Mouse (Mus musculus): ENCODE results near the gene Ephx1.
"Not testable (repeated sequence)": the region's sequence is repeated elsewhere in the genome, so short reads cannot be mapped to it uniquely, and the experiment has no call there.

Ephx1 gene

GRCm38 (mm10) chr1:180938781-180939180 is 81.9 kb downstream of the Ephx1 start:
- not testable (repeated sequence) for DNase-seq (ENCODE audit: low spot score in 2 of 2)

- DNase-seq (ENCODE audit: low spot score in 2 of 2), result not testable (repeated sequence)
Measured at GRCm38 (mm10) chr1:180937631-180938030, 83.1 kb downstream of the Ephx1 start.

DNA sequence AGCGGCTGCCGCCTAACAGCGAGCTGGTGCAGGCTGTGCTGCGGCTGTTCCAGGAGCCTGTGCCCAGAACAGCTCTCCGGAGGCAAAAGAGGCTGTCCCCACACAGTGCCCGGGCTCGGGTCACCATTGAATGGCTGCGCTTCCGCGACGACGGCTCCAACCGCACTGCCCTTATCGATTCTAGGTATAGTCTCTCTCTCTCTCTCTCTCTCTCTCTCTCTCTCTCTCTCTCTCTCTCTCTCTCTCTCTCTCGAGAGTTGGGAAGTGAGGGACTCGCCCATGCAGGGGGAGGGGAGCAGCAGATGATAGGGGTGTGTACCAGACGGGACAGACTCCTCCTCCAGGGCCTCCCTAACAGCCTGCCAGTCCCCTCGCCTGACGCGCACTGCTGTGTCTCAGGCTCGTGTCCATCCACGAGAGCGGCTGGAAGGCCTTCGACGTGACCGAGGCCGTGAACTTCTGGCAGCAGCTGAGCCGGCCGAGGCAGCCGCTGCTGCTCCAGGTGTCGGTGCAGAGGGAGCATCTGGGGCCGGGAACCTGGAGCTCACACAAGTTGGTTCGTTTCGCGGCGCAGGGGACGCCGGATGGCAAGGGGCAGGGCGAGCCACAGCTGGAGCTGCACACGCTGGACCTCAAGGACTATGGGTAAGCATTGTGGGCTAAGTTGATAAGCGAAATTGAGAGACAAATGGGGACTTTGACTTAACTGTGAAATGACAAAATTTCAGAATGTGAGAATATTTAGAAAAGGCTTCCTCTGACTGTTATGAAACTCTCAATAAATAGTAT is 83.9 kb downstream of the Ephx1 start:
- peak in 1 of 2 experiments; percentile 55 for DNase-seq (ENCODE audit: low spot score in 2 of 2)

- no peak for DNase-seq (ENCODE audit: low spot score in 2 of 2)
Measured at GRCm38 (mm10) chr1:180934467-180935419, 86.0 kb downstream of the Ephx1 start, which contains the start of gene Lefty1. Gene Lefty1, plus strand, starts transcription at chr1:180935022.

GRCm38 (mm10) chr1:180933659-180934058 is 87.0 kb downstream of the Ephx1 start:
- no peak for DNase-seq (ENCODE audit: low spot score in 2 of 2)

GRCm38 (mm10) chr1:180931106-180931505 is 89.6 kb downstream of the Ephx1 start:
- DNase-seq (ENCODE audit: low spot score in 2 of 2), result no peak

DNA sequence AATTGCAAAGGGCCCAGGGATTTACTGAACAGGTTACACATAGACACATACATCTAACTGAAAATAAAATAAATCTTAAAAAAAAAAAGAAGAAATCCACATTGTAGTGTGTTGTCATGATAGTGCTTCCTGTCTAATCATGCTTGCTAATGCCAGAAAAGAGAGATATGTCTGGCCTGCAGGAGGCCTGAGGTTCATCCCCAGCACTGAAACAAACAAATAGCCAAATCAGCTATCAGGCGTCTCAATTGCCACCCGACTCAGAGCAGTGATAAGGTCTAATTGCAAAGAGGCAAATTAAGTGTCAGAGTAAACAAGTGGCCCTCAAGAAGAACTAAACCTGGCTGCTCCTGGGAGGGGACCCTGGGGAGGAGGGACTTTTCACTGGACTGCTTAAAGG is 91.1 kb downstream of the Ephx1 start:
- no peak for DNase-seq (ENCODE audit: low spot score in 2 of 2)

DNA sequence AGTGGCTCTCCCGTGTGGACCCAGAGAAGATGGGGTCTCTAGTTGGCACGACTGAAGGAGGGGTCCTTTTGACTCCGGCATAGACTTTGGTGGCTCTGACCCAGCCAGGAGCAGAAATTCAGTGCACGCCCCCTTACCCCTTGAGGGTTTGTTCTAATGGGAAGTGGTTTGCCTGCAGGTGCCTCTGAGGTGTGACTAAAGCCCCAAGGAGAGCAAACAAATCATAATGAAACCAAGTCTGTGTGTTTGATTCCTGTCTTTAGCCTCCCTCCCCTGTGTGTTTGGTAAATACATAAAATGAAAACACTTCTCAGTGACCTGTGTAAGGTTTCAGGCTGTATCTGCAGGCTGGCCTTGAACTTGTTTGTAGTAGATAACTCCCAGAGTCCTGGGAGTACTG is 94.4 kb downstream of the Ephx1 start:
- no peak for DNase-seq (ENCODE audit: low spot score in 2 of 2)
